Mouse (Mus musculus): ENCODE data around the gene Rnpepl1.

DNA sequence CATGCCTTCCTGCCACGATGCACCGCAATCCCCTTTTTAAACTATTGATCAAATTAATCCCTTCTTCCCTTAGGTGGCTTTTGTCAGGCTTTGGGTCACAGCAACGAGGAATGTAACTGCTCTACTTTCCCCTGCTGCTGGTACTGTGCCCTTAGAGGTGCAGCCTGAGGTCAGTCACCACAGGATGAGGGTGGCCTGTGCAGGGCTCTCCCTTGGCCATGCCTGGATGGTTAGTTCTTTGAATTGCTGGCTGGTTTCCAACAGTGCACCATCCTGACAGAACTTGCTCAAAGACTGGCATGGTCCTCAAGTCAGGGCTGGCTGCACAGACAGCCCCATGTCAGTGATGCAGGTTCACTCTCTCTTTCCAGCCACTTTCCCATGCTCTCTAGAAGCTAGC is 36.6 kb upstream of the Rnpepl1 start:
- TF ChIP-seq CTCF (IDR thresholded peaks at IDR 0.05) (no peak), POLR2A (IDR thresholded peaks at IDR 0.05; ENCODE audit: insufficient read depth, low read depth, low read length) (no peak)
